Mouse (Mus musculus) intestine, embryonic 14.5 days (tissue): Measurements from ENCODE around the gene Ccdc96. TPM values are rescaled to one million over a fixed set of nuclear protein-coding genes. Genes with fewer than 3 reads are reported as not detected.

Experiments used
- ATAC-seq: fragments of 200-750 bp; cut with Nextera tagmentation; replicated peaks from 2 replicates; pipeline ENCODE4 v1.8.0; 2017; ENCODE audit warnings: low read depth, moderate number of reproducible peaks, moderate TSS enrichment, moderate library complexity; ENCODE audit not compliant: low FRiP score, low TSS enrichment
- DNase-seq: peaks from one replicate; pipeline ENCODE4 v3.0.0-alpha.2; 2018; ENCODE audit warnings: low spot score
- H3K27ac ChIP-seq: fragments of 300-500 bp; sonication (generic); 2 replicates; pipeline ENCODE4 v1.5.1; 2014; ENCODE audit warnings: low read depth, mild to moderate bottlenecking, control low read depth
- H3K27me3 ChIP-seq: fragments of 300-500 bp; sonication (generic); replicated peaks from 2 replicates; pipeline ENCODE4 v1.6.1; 2014; ENCODE audit warnings: low read length, control low read depth; ENCODE audit not compliant: control insufficient read depth, insufficient read depth
- H3K36me3 ChIP-seq: fragments of 300-500 bp; sonication (generic); 2 replicates; pipeline ENCODE4 v1.6.1; 2014; ENCODE audit warnings: low read length, control low read depth; ENCODE audit not compliant: control insufficient read depth, insufficient read depth
- H3K4me1 ChIP-seq: fragments of 300-500 bp; sonication (generic); replicated peaks from 2 replicates; pipeline ENCODE4 v1.6.1; 2014; ENCODE audit warnings: low read length, control low read depth, mixed read lengths; ENCODE audit not compliant: control insufficient read depth, insufficient read depth
- H3K4me2 ChIP-seq: fragments of 300-500 bp; sonication (generic); 2 replicates; pipeline ENCODE4 v1.6.1; 2014; ENCODE audit warnings: low read length
- H3K4me3 ChIP-seq: fragments of 300-500 bp; sonication (generic); 2 replicates; pipeline ENCODE4 v1.5.1; 2014; ENCODE audit warnings: low read depth, low read length, control low read depth, mixed read lengths
- H3K9ac ChIP-seq: fragments of 300-500 bp; sonication (generic); 2 replicates; pipeline ENCODE4 v1.6.1; 2014; ENCODE audit warnings: mild to moderate bottlenecking, low read length
- H3K9me3 ChIP-seq: fragments of 300-500 bp; sonication (generic); 2 replicates; pipeline ENCODE4 v1.6.1; 2016; ENCODE audit warnings: low read length, control low read depth; ENCODE audit not compliant: control insufficient read depth
- WGBS: fragments of 180-500 bp; shearing (Covaris S2); extraction: QIAGEN DNeasy Blood & Tissue Kit; methylation state at CpG from one replicate; pipeline ENCODE4 v1.1.7; 2014; 5-methylcytosine and 5-hydroxymethylcytosine counted together
- polyA plus RNA-seq: library from polyadenylated mRNA; unstranded; fragments of >200 nt; fragmentation: Nextera tagmentation; extraction: Ambion mirVana; gene quantifications from 2 replicates; pipeline ENCODE4 v1.2.1, GENCODE M21; 2014

Ccdc96 gene
- polyA plus RNA-seq, 1 experiment from 2014 or later: 0.27 TPM

DNA sequence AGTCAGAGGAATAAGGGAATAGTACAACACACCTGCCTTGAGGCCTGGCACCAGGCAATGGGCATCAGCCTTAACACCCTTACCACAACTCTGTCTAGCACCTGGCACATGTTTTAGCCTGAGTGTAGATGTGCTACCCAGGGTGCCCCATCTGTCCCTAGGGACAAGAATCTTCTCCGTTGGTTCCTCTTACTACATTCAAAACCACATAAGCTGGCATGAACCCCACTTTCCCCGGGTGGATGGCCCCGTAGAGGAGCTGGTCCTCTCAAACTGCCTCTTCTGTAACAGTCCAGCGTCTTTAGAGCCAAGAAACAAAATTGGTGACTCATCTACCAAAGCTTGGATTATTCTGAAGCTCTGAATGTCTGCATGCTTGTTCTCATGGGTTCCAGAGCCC lies 4.0 kb upstream of the Ccdc96 start:
- H3K36me3 ChIP-seq: peaks cover 11% of the 10 kb centered on the region
- ATAC-seq (no peak), DNase-seq (no peak)
- no peak overlapping the region for H3K4me3 ChIP-seq
- no peaks in the 10 kb centered on the region for H3K9me3 ChIP-seq
- H3K27ac ChIP-seq: no peak overlapping the region
- no peak overlapping the region for H3K9ac ChIP-seq
- peaks cover 15% of the 10 kb centered on the region for H3K4me1 ChIP-seq
- 97% methylated on average over 4 of the region's 4 CpGs for WGBS
- peaks cover 5% of the 10 kb centered on the region for H3K27me3 ChIP-seq
- H3K4me2 ChIP-seq: no peak overlapping the region

GRCm38 (mm10) chr5:36481114-36481513 lies 3.3 kb upstream of the Ccdc96 start:
- WGBS: 74% methylated on average over 1 of the region's 1 CpGs
- ATAC-seq (no peak), DNase-seq (no peak)
- Histone ChIP-seq H3K4me2 (no peak overlapping the region), H3K9me3 (no peaks in the 10 kb centered on the region), H3K27me3 (peaks cover 13% of the 10 kb centered on the region), H3K27ac (no peak overlapping the region), H3K9ac (no peak overlapping the region), H3K36me3 (peaks cover 4% of the 10 kb centered on the region; the same call in 1 of the 2 replicates), H3K4me1 (peaks cover 15% of the 10 kb centered on the region), H3K4me3 (no peak overlapping the region)

DNA sequence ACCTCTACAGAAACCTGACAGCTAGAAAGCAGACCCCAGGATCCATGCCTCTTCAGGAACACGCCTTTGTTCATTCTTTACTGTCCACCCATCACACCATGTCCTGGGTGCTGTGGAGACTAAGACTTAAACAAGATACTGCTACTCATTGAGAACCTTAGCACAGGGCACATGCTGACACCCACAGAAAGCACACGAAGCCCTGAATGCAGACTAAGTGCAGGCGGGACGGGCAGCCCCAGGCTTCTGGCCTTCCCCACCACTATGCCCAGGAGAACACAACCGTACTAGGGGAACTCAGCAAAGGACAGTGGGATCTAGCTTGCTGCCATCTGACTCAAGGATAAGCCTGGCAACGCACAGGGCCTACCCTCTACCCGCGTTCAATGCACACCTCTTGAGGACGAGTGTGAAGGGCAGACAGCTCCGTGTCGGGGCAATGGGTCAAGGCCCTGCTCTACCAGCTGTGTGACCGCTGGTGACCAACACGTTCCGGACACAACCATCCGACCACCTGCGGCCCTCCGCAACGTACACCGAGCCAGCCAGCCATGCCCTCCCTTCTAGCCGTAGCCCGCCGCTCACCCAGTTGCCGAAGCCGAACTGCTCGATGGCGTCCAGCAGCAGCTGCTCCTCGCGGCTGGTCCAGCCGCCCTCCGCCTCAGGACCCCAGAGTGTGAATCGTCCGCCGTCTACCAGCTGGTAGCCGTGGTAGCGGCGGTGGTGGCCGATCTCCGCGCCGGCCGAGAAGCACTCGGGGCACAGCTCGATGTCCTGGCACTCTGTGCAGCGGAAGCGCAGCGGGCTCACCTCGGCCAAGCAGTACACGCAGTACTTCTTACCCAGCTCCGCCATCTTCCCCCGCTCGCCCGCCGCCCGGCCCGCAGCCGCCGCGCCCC lies 936 bp upstream of the Ccdc96 start:
- 1% methylated on average over 52 of the region's 58 CpGs for WGBS
- peaks cover 16% of the 10 kb centered on the region for H3K27me3 ChIP-seq
- H3K4me1 ChIP-seq: peaks cover 15% of the 10 kb centered on the region
- peak overlapping the region; percentile 91 for H3K4me3 ChIP-seq
- H3K36me3 ChIP-seq: no peaks in the 10 kb centered on the region
- DNase-seq (peak; percentile 82), ATAC-seq (peak; percentile 78)
- H3K4me2 ChIP-seq: peak overlapping the region; percentile 86
- H3K9ac ChIP-seq: peak overlapping the region; percentile 81
- 0 out of 2 replicates have a peak overlapping the region, but pooled peaks have one; percentile 38 for H3K27ac ChIP-seq
- H3K9me3 ChIP-seq: no peaks in the 10 kb centered on the region

- H3K4me2 ChIP-seq: peak overlapping the region; percentile 91
- H3K36me3 ChIP-seq: no peaks in the 10 kb centered on the region
- DNase-seq: no peak
- H3K9me3 ChIP-seq: no peaks in the 10 kb centered on the region
- peaks cover 15% of the 10 kb centered on the region for H3K4me1 ChIP-seq
- 32% methylated on average over 19 of the region's 19 CpGs for WGBS
- ATAC-seq: no peak
- H3K4me3 ChIP-seq: peak overlapping the region; percentile 91
- no peak overlapping the region for H3K9ac ChIP-seq
- peaks cover 16% of the 10 kb centered on the region for H3K27me3 ChIP-seq
- no peak overlapping the region for H3K27ac ChIP-seq
These were observed 918 bp downstream of the Ccdc96 start for GRCm38 (mm10) chr5:36485306-36485705.

DNA sequence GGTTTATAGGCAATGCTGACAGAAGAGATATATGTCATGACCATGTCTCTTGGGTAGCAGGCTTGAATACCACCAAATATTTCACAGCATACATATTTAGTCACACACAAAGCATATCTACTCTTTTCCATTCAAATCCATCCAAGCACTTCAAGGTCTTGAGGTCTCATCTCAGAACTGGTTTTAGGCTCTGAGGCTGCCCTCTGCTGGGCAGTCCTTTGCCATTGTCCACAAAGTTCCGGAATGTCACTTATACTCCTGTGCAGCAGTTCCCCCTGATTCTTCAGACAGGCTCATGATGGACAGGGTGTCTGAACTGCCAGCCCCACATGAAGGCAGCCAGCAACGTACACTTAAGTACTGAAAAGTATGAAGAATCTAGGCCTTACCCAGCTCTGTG lies 4.8 kb downstream of the Ccdc96 start:
- H3K27ac ChIP-seq: no peak overlapping the region
- H3K4me3 ChIP-seq: no peak overlapping the region
- WGBS: 51% methylated on average over 2 of the region's 2 CpGs
- H3K36me3 ChIP-seq: peaks cover 30% of the 10 kb centered on the region
- DNase-seq (no peak), ATAC-seq (no peak)
- H3K27me3 ChIP-seq: peaks cover 16% of the 10 kb centered on the region
- H3K9ac ChIP-seq: no peak overlapping the region
- no peak overlapping the region for H3K4me2 ChIP-seq
- no peaks in the 10 kb centered on the region for H3K9me3 ChIP-seq
- H3K4me1 ChIP-seq: 0 out of 2 replicates have a peak, but pooled peaks cover 5% of the 10 kb centered on the region

- H3K27ac ChIP-seq: no peak overlapping the region
- H3K4me3 ChIP-seq: no peak overlapping the region
- no peak for DNase-seq
- H3K4me2 ChIP-seq: no peak overlapping the region
- no peaks in the 10 kb centered on the region for H3K9me3 ChIP-seq
- no peak for ATAC-seq
- no peaks in the 10 kb centered on the region for H3K27me3 ChIP-seq
- H3K4me1 ChIP-seq: no peaks in the 10 kb centered on the region
- no peak overlapping the region for H3K9ac ChIP-seq
- 82% methylated on average over 6 of the region's 6 CpGs for WGBS
- peaks cover 61% of the 10 kb centered on the region for H3K36me3 ChIP-seq
These were observed 9.5 kb downstream of the Ccdc96 start for GRCm38 (mm10) chr5:36493919-36494318.

GRCm38 (mm10) chr5:36494709-36495108 lies 10.3 kb downstream of the Ccdc96 start:
- WGBS: 96% methylated on average over 9 of the region's 9 CpGs
- Histone ChIP-seq H3K4me1 (no peaks in the 10 kb centered on the region), H3K27me3 (no peaks in the 10 kb centered on the region), H3K27ac (no peak overlapping the region), H3K36me3 (peaks cover 65% of the 10 kb centered on the region), H3K9ac (no peak overlapping the region), H3K4me3 (no peak overlapping the region), H3K9me3 (no peaks in the 10 kb centered on the region), H3K4me2 (no peak overlapping the region)
- DNase-seq: no peak
- no peak for ATAC-seq

DNA sequence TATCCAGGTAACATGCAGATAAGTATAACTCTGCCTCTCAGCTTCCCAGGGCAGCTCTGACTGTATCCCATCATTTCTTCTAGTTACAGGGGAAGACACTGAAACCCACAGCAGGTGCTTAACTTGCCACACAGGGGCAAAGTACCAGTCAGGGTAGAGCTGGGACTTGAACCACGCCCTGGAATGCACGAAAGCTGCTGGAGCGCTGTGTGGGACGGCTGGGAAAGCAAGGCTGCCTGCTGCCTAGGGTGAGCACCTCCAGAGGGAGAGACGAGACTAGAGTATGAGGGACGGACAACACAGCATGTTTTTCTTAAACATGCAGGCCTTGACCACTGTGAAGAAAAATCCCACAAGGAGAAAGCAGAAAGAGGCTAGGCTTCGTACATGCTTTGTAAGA lies 20.8 kb downstream of the Ccdc96 start:
- no peak for ATAC-seq
- peaks cover 75% of the 10 kb centered on the region for H3K36me3 ChIP-seq

GRCm38 (mm10) chr5:36505643-36506042 lies 21.3 kb downstream of the Ccdc96 start:
- DNase-seq (no peak), ATAC-seq (no peak)
- WGBS: 71% methylated on average over 5 of the region's 5 CpGs
- H3K4me3 ChIP-seq: no peak overlapping the region
- H3K27me3 ChIP-seq: no peaks in the 10 kb centered on the region
- no peaks in the 10 kb centered on the region for H3K9me3 ChIP-seq
- H3K36me3 ChIP-seq: peaks cover 74% of the 10 kb centered on the region
- H3K4me2 ChIP-seq: no peak overlapping the region
- no peak overlapping the region for H3K9ac ChIP-seq
- no peaks in the 10 kb centered on the region for H3K4me1 ChIP-seq
- H3K27ac ChIP-seq: no peak overlapping the region

More for the DNA sequence above, 20.8 kb downstream of the Ccdc96 start:
- Histone ChIP-seq H3K9me3 (no peaks in the 10 kb centered on the region), H3K27ac (no peak overlapping the region), H3K4me3 (no peak overlapping the region), H3K27me3 (no peaks in the 10 kb centered on the region), H3K9ac (no peak overlapping the region), H3K4me1 (no peaks in the 10 kb centered on the region), H3K4me2 (no peak overlapping the region)
- 87% methylated on average over 7 of the region's 7 CpGs for WGBS
- no peak for DNase-seq
